14 mouse cellular contexts compared by ENCODE assay signal in the genomic region with DNA sequence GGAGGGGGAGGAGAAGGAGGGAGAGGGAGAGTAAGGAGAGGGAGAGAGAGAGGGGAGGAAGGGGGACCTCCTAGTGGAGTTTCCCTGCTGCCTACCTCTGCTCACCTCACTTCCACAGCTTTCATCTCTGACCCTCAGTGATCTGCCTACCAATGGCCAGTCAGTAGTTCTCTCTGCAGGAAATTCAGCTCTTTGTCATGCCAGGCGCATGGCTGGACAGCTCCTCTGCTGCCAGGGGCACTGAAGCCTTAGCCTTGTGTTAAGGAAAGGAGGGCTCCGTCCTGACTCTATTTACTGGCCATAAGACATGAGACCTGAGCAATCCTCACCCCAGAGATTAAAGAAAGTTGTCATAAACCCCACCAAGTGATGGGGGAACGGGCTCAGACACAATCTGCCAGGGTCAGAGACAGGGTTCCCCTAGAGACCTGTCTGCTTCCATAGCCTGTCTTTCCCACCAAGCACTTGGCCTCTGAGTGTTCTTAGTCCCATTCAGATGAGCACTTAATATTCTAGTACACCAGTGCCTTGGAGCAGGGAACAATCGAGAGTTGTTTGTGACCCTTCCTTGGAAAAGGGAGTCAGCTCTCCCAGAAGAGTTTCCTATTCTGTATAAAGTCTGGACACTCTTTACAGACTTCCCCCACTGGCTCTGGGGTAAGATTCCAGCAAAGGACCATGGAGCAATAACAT.
A peak's percentile ranks its signal among the peaks of the same experiment; 100 is the strongest.
DNase-seq lines count a peak whose midpoint lies in the region; ATAC-seq and TF ChIP-seq lines count a peak whose summit lies in the region.
"Had no signal": no experiment of that assay in that cellular context is flagged by ENCODE, and none has a peak within 500 bp of the region (broad histone marks: within the 10 kb centered on the region; RNA-seq: fewer than 3 reads in every experiment).

No protein-coding gene starts in this region.

- ATAC-seq in forebrain, postnatal 0 days = peak; percentile 74
- ATAC-seq in forebrain, embryonic 13.5 days = no peak
- ATAC-seq in intestine, embryonic 15.5 days = no peak
- ATAC-seq in intestine, embryonic 16.5 days = no peak
- ATAC-seq in midbrain, embryonic 14.5 days (ENCODE audit: low FRiP score, low TSS enrichment) = no peak
- ATAC-seq in megakaryocyte progenitor cell, adult 5-6 weeks (replicated peaks; ENCODE audit: poor library complexity) = 0 out of 2 replicates have a peak, but pooled peaks have one; percentile 29
- ATAC-seq in CD4-positive, CD25-positive, alpha-beta regulatory T cell, adult 4 months = no peak
- ATAC-seq: liver, postnatal 0 days had no signal

- H3K27ac ChIP-seq in forebrain, postnatal 0 days (ENCODE audit: low read depth, low read length) = 0 out of 2 replicates have a peak overlapping the region, but pooled peaks have one; percentile 37
- no peak overlapping the region for H3K27ac ChIP-seq in forebrain, embryonic 13.5 days
- H3K27ac ChIP-seq in intestine, embryonic 15.5 days = 0 out of 2 replicates have a peak overlapping the region, but pooled peaks have one; percentile 59
- no peak overlapping the region for H3K27ac ChIP-seq in intestine, embryonic 16.5 days (ENCODE audit: low read length)
- H3K27ac ChIP-seq in midbrain, embryonic 14.5 days (replicated peaks; ENCODE audit: low read depth, low read length) = 0 out of 2 replicates have a peak overlapping the region, but pooled peaks have one; percentile 2
- H3K27ac ChIP-seq in midbrain, embryonic 10.5 days (replicated peaks) = no peak overlapping the region; the same call in 1 of the 2 replicates
- H3K27ac ChIP-seq: macrophage had no signal

- no peak for TF ChIP-seq CTCF in forebrain, postnatal 0 days (IDR thresholded peaks at IDR 0.05; ENCODE audit: low read depth)

- 44% methylated on average over 4 of the region's 4 CpGs for WGBS in forebrain, postnatal 0 days
- 51% methylated on average over 4 of the region's 4 CpGs for WGBS in forebrain, embryonic 13.5 days
- 74% methylated on average over 4 of the region's 4 CpGs for WGBS in intestine, embryonic 15.5 days
- WGBS in intestine, embryonic 16.5 days = 73% methylated on average over 4 of the region's 4 CpGs
- WGBS in midbrain, embryonic 14.5 days = 47% methylated on average over 4 of the region's 4 CpGs
- whole genome bisulfite sequencing in midbrain, embryonic 10.5 days = 57% methylated on average over 4 of the region's 4 CpGs

- H3K9me3 ChIP-seq in forebrain, postnatal 0 days (ENCODE audit: low read length) = no peaks in the 10 kb centered on the region
- no peaks in the 10 kb centered on the region for H3K9me3 ChIP-seq in forebrain, embryonic 13.5 days (replicated peaks)
- H3K9me3 ChIP-seq in intestine, embryonic 15.5 days = no peaks in the 10 kb centered on the region
- no peaks in the 10 kb centered on the region; the same call in 1 of the 2 replicates for H3K9me3 ChIP-seq in intestine, embryonic 16.5 days (ENCODE audit: control insufficient read depth, low read length)
- H3K9me3 ChIP-seq in midbrain, embryonic 14.5 days (ENCODE audit: control insufficient read depth, low read length) = no peaks in the 10 kb centered on the region
- no peaks in the 10 kb centered on the region for H3K9me3 ChIP-seq in midbrain, embryonic 10.5 days (replicated peaks)

- H3K9ac ChIP-seq in forebrain, postnatal 0 days = no peak overlapping the region
- H3K9ac ChIP-seq in forebrain, embryonic 13.5 days = no peak overlapping the region
- no peak overlapping the region for H3K9ac ChIP-seq in intestine, embryonic 15.5 days
- H3K9ac ChIP-seq in intestine, embryonic 16.5 days (ENCODE audit: low read depth, low read length) = no peak overlapping the region
- H3K9ac ChIP-seq in midbrain, embryonic 14.5 days (replicated peaks; ENCODE audit: low read length) = no peak overlapping the region
- H3K9ac ChIP-seq: liver, postnatal 0 days had no signal

- no peaks in the 10 kb centered on the region for H3K36me3 ChIP-seq in forebrain, postnatal 0 days (ENCODE audit: insufficient read depth)
- no peaks in the 10 kb centered on the region for H3K36me3 ChIP-seq in forebrain, embryonic 13.5 days (ENCODE audit: poor library complexity, severe bottlenecking)
- no peaks in the 10 kb centered on the region for H3K36me3 ChIP-seq in intestine, embryonic 15.5 days
- H3K36me3 ChIP-seq in intestine, embryonic 16.5 days (ENCODE audit: control insufficient read depth, insufficient read depth, low read length) = no peaks in the 10 kb centered on the region
- H3K36me3 ChIP-seq in midbrain, embryonic 14.5 days (ENCODE audit: control insufficient read depth, insufficient read depth, low read length) = no peaks in the 10 kb centered on the region
- no peaks in the 10 kb centered on the region for H3K36me3 ChIP-seq in midbrain, embryonic 10.5 days

- no peak for DNase-seq in forebrain, postnatal 0 days
- no peak for DNase-seq in midbrain, embryonic 14.5 days
- DNase-seq in midbrain, embryonic 10.5 days (ENCODE audit: low spot score) = no peak
- DNase-seq: cerebellum, adult 9-10 months; heart, postnatal 10 days; kidney, adult 8-10 months; liver, postnatal 0 days had no signal

- H3K27me3 ChIP-seq in forebrain, postnatal 0 days (ENCODE audit: insufficient read depth, low read length) = no peaks in the 10 kb centered on the region
- H3K27me3 ChIP-seq in forebrain, embryonic 13.5 days = no peaks in the 10 kb centered on the region
- no peaks in the 10 kb centered on the region for H3K27me3 ChIP-seq in intestine, embryonic 15.5 days (replicated peaks)
- no peaks in the 10 kb centered on the region for H3K27me3 ChIP-seq in intestine, embryonic 16.5 days (replicated peaks; ENCODE audit: control insufficient read depth, insufficient read depth, low read length)
- no peaks in the 10 kb centered on the region for H3K27me3 ChIP-seq in midbrain, embryonic 14.5 days (ENCODE audit: control insufficient read depth, insufficient read depth, low read length)
- no peaks in the 10 kb centered on the region for H3K27me3 ChIP-seq in midbrain, embryonic 10.5 days (ENCODE audit: low read depth, poor library complexity, severe bottlenecking)

- H3K4me3 ChIP-seq in forebrain, postnatal 0 days (ENCODE audit: low read depth, low read length) = no peak overlapping the region
- no peak overlapping the region for H3K4me3 ChIP-seq in forebrain, embryonic 13.5 days
- no peak overlapping the region for H3K4me3 ChIP-seq in intestine, embryonic 15.5 days (replicated peaks)
- H3K4me3 ChIP-seq in intestine, embryonic 16.5 days (ENCODE audit: low read length) = no peak overlapping the region
- no peak overlapping the region for H3K4me3 ChIP-seq in midbrain, embryonic 14.5 days (replicated peaks; ENCODE audit: low read depth, low read length)
- H3K4me3 ChIP-seq in midbrain, embryonic 10.5 days = no peak overlapping the region
- H3K4me3 ChIP-seq: erythroblast, embryonic 14.5 days had no signal

- no peaks in the 10 kb centered on the region for H3K4me1 ChIP-seq in forebrain, postnatal 0 days (ENCODE audit: insufficient read depth)
- H3K4me1 ChIP-seq in forebrain, embryonic 13.5 days = peaks cover 13% of the 10 kb centered on the region
- peaks cover 4% of the 10 kb centered on the region; the same call in 1 of the 2 replicates for H3K4me1 ChIP-seq in intestine, embryonic 15.5 days (replicated peaks)
- peaks cover 13% of the 10 kb centered on the region for H3K4me1 ChIP-seq in intestine, embryonic 16.5 days (ENCODE audit: control insufficient read depth, insufficient read depth, low read length)
- peaks cover 13% of the 10 kb centered on the region; the same call in 1 of the 2 replicates for H3K4me1 ChIP-seq in midbrain, embryonic 14.5 days (ENCODE audit: control insufficient read depth, insufficient read depth, low read length)
- H3K4me1 ChIP-seq in midbrain, embryonic 10.5 days = peaks cover 24% of the 10 kb centered on the region

- H3K4me2 ChIP-seq in forebrain, postnatal 0 days (ENCODE audit: low read depth) = no peak overlapping the region
- no peak overlapping the region for H3K4me2 ChIP-seq in forebrain, embryonic 13.5 days
- no peak overlapping the region for H3K4me2 ChIP-seq in intestine, embryonic 15.5 days (replicated peaks)
- no peak overlapping the region for H3K4me2 ChIP-seq in intestine, embryonic 16.5 days (ENCODE audit: low read depth, low read length)
- H3K4me2 ChIP-seq in midbrain, embryonic 14.5 days (ENCODE audit: low read length) = no peak overlapping the region

Comparison
In these comparisons a context has a peak if more than half of its experiments do, and no peak if none do; other contexts are left out.
1. ATAC-seq: peak in forebrain, postnatal 0 days (single experiment) and megakaryocyte progenitor cell, adult 5-6 weeks (single experiment); none in forebrain, embryonic 13.5 days (single experiment), intestine, embryonic 15.5 days (single experiment), intestine, embryonic 16.5 days (single experiment), midbrain, embryonic 14.5 days (single experiment) and CD4-positive, CD25-positive, alpha-beta regulatory T cell, adult 4 months (single experiment).
2. H3K27ac ChIP-seq: peak in forebrain, postnatal 0 days (single experiment), intestine, embryonic 15.5 days (single experiment) and midbrain, embryonic 14.5 days (single experiment); none in forebrain, embryonic 13.5 days (single experiment), intestine, embryonic 16.5 days (single experiment) and midbrain, embryonic 10.5 days (single experiment).